Mouse (Mus musculus) brain, adult 2 months (tissue): ENCODE measurements around the gene Rsrc1.

Experiments
- DNase-seq: peaks from one replicate; pipeline ENCODE4 v3.0.0; 2011; ENCODE audit warnings: low read depth, low spot score

The Rsrc1 gene

DNA sequence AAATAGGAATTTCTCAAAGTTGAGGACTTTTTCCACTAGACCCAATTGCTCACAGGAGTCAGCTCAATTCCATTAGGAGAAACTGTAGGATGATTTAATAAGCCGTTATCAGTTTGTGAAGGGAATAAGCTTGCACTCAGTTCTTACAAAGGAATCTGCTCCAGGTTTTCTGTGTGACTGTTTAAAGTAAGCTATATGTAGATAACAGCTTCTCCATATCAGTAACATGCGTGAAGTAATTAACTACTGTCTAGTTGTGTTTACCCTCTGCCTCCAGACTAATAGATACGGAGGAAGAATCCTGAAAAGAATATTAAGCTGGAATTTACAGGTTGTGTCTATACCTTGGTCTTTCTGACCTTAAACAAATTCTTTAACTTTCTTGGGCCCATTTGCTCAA, 299.1 kb downstream of the Rsrc1 start:
- DNase-seq, result no peak

DNA sequence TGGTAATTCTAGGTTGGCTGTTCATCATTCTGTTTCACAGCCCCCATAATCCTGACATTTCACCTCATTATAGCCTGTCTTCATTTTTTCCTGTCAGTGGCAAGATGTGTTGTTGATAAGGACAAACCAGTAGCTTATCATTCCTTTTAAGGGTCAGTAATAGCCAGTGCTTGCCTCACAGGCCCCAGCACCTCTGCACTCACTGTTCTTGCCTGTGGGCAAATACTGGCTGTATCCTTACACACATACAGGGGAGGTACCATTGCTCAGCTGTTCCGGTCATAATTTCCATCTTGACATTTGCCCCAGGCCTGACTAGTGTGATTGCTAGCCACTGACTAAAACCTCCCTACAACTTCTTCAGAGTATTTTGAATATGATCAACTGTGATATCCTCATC, 302.8 kb downstream of the Rsrc1 start:
- no peak for DNase-seq

DNA sequence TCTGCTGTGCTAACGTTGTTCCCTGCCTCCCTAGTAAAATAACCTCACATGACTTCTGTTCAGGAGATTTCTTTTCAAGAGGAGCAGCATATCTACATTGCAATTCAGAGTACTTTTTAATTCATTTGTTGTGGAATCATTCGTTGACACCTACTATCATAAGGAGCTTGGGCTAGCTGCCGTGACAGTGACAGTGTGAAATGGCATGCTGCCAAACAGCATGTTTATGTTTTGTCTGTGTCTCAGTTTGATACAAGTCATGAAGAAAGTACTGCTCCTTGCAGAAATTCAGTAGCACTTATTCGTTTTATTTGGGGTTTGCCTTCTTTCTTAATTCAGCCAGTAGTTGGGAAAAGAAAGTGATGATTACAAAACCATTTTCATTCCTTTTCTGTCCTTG, 303.7 kb downstream of the Rsrc1 start:
- DNase-seq, result peak; percentile 42

DNA sequence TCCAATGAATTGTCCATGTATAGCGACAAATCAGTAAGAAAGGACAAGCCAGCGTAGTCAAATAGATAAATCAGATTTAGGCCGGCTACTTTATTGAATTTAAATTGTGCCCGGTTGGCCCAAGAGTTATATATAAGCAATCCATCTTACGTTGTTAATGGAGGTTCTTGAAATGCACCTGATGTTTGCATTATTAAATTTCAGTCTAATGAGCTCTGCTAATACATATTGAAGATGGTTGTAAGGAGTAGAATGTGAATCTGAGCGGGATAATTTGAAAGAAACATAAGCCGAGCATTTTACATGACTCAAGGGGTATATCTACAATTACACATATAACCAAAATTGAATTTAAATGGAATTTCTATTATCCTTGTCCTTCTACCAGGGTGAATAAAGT, 307.5 kb downstream of the Rsrc1 start:
- DNase-seq, result no peak

DNA sequence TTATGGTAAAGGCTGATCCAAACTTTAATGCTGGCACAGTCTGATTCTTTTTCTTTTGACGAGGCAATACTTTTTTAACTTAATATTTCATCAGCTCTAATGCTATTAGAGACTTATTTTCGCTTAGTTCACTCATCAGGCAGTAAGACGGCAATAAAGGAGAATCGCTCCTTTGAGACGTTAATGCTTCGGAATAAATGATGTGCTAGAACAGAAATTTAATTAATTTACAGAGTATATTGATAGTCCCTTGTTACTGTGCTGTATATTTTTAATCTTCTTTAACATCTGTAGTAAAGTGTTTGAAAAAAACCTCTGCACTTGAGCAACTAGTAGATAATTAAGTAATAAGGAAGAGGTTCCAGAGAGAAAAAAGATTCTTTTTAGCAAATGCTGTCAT, 308.3 kb downstream of the Rsrc1 start:
- no peak for DNase-seq

DNA sequence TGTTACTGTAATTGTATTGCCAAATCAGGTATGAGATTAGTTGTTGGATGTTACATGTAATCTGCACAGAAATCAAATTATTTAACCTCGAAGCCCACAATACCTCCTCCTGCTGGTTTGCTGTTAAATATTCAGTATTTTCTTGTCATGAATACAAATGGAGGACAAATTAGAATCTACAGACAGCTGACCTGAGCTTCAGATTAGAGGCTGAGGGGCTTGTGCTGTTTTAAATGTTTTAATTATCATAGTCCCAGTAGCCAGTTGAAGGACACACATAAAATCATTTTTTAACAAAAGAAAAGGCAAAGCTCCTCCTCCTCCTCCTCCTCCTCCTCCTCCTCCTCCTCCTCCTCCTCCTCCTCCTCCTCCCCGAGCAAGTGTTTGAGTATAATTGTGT, 327.5 kb downstream of the Rsrc1 start:
- no peak for DNase-seq

DNA sequence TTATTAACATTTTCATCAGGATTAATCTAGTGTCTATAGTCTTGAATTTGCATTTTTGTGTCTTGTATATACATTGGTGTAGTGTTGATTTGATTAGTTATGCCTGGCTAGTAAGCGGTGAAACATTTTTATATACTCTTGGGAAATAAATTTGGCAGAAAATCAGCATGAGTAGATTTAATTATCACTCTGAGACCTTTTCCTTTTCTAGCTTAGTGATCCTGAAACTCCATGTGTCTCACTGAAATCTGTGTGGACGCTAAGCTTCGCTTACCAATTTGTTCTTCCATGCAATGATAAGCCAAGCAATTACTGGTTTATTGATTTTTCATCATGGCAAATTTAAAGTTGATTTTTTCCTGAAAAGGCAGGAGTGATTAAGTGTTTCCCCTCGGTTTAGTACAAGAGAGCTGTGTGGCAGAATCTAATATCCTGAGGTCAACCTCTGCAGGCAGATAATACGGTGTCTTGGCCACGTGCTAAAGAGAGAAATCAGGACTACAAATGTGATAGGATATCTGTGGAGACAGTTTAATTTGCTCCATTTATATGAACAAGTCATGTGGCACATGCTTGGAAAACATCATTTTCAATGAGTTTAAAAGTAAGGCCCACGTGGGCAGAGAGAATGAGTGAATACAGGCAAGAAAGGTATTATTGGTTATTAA, 328.6 kb downstream of the Rsrc1 start:
- DNase-seq, result no peak

DNA sequence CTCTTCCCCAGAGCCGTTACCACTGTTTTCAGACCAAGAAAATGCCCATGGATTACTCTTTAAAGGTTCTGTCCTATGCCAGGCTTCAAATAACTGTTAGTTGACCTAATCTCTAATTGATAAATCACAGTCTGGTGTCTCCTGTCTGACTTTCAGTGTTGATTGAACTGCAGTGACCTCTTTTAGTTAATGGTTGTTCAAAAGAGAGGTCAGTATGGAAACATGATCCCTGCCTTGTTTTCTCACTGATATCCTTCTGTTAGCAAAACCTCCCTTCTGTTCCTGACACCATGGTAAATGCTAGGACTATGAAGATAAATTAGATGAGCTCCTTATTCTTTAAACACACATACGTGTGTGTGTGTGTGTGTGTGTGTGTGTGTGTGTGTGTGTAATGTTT, 330.2 kb downstream of the Rsrc1 start:
- no peak for DNase-seq

DNA sequence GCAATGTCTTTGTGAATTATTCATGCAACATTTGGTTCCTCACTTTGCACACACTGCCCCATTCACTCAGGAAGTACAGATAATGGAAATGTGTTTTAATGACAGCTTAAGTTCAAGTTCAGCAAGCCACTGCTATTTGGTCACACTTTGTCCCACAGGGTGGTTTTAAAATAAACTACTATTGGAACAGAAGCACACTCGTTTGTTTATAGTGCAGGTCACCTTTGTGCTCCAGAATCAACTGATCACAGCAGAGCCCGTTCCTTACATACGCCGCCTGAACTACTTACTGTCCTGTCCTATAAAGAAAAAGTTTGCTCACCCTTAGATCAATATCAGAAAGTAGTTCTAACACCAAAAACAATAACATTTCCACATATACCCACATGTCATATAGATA, 341.2 kb downstream of the Rsrc1 start:
- no peak for DNase-seq

DNA sequence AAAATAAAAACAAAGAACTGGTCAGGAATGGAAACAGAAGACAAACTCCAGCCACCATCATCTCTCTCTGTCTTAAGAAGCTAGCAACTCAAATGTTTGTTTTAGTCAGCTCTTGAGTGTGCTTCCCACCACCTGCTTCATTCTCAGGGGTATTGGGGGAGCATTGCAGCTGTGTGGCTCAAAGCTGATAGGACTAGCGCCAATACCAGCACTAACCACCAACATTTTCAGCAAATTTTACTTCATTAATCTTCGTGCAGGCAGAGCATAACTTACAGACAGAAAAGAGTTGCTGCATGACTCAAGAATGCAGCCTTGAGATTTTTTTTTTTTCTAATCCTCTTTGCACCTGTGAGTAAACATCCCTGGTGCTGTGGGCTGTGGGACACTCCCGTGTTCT, 358.4 kb downstream of the Rsrc1 start:
- no peak for DNase-seq

DNA sequence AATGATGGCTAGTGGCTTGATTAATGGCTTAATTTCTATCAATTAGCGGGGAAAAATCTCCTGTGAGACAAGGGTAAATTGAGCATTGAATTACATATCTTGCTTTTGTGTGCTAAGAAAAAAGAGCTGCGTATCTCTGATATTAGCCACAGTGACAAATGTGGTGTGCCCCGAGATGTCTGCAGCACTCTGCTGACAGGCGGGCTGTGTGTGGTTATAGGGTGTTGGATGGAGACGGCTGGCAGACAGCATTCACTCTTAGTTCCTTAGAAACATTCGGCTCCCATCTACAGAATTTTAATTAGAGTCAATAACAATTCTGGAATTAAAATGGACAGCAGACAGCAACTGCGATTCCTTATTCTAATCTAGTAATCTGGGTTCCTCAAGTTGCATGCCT, 359.7 kb downstream of the Rsrc1 start:
- DNase-seq, result no peak

DNA sequence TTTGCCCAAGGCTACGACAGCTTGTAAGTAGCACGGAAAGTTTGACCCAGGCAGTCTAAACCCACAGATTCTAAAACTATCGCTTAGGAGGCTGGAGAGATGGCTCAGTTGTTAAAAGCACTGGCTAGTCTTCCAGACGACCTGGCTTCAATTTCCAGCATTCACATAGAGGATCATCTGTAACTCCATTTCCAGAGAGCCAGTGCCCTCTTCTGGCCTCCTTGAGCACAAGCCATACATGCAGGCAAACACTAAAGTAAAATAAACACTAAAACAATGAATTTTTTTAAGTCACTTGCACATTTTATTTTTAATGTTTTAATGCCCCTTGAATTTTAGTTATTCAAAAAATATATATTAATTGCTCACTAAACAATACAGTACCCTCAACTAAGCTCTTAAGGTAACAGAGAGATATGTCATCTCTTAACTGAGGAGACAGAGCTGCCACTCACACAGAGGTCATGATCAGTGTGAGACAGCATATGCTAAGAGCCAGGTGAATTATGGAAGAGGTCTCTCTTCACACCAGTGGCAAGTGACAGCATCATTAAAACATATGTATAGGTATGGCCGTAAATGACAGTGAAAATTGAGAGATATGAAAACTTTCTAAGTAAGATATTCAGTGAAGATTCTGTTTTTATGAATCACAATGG, 361.9 kb downstream of the Rsrc1 start:
- DNase-seq, result peak; percentile 33

DNA sequence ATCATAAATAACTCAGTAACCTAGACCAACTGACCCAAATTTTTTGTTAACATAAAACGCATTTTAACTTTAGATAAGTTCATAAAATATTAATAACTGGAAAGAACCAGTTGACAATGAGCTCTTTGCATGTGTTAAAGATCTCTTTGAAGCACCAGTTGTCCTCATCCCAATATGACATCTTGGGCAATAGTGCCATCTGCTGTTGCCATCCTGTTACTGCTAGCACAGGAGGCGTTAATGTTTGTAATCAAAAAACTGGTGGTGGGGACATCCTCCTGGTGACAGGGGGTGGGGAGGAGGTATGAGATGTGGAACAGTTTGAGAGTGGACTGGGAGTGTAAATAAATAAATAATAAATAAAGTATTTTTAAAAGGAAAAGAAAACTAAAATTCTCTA, 363.4 kb downstream of the Rsrc1 start:
- DNase-seq, result peak; percentile 72

DNA sequence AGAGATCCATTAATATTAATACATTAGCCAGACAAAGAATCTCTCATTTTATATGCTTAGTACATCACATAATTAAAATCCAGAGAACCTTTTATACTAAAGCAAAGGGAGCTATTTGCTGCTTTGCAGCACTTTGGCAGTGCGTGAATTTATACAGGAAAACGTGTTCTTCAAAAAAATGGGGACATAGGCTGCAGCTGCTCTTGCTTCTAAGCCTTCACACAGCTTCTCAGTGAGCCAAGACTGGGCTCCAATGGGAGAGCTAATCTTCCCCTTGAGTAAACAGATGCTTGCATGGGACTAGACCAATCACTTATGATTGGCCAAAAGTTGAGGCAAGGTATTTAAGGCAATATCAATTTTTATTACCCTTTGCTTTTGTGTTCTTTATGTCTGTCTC, 365.5 kb downstream of the Rsrc1 start:
- DNase-seq, result peak; percentile 5

DNA sequence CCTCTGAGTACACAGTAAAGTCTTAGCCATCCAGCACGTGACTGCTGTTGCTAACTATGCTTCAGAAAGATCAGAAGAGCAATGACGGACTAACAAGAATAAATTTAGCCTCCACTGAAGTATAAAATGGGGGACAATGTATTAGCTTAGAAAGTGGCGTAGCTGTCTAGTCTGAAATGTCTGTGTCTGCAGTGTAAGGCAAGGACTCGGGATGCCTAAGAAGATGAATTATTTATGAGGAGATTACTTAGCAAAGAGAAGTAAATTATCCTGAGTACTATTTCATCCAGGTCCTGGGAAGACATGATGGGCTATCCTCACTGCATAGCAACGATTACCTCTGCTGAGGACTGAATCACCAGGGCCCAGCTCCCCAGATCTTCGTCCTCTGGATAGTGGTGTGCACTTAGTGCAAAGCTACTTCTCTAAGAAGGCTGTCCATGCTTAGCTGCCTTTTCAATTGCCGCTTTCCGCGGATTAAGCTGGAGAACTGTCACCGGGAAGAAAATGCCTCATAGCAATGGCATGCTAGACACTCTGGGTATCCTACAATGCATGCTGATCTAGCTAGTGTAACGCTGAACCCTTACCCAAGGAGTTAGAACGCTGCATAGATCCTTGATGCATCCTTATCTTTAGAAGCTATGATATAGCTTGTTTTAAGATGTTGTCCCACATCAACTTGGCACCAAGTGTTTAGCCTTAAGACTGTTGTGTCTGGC, 370.4 kb downstream of the Rsrc1 start:
- DNase-seq, result no peak

DNA sequence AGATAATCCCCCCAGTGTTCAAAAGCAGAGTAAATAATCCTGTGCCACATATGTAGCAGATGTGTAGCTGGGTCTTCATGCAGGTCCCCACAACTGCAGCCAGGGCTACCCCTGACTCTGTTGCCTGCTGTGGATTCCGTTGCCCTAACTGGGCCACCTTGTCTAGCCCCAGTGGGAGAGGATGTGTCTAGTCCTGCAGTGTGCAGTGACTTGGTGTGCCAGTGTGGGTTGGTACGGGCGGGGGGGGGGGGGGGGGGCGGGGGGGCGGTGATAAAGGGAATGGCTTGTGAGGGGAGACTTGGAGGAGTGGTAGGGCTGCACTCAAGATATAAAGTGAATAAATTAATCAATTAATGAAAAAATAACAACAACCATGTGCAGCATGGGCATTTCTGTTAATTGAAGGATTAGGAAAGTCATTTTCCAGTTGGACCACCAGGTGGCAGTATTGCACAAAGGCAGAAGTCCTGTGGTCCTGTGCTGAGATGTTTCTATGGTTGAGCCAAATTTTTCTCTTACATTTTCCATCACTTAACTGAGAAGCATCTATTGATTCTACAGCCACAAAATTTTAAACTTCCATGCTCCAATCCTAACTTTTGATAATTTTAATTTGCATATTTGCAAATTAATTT, 371.1 kb downstream of the Rsrc1 start:
- peak; percentile 74 for DNase-seq

DNA sequence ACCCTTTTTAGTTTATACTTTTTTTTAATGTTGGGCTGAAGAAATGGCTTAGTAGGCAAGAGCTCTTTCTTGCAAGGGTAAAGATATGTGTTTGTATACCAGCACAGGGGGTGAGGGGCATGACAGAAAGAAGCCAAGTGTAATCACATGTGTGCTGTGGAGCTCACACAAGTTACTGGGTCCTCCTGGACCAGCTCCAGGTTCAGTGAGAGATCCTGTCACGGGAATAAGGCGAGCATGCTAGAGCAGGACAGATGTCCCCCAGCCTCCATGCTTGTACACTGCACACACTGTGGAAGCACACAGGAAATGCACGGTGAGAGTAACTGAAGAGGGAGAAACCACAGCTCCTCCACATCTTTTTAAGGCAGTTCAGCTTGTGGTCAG, 371.6 kb downstream of the Rsrc1 start:
- DNase-seq, result no peak

DNA sequence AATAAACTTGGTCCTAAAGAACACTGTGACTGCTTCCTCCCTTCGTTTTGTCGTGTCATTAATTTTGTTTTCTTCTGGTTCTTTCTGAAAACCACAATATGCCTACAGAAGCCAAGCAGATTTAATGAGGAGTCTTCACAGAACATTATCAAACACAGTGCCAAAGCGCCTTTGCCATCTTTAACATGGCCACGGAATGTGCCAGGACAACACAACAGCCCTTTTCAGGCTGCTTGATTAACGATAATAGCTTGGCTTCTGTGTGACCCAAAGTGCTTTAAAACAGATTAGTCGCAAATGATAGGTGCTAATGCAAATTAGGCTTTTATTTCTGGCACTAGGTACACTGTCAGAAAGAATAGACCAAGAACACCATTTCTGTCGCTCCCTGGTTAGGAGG, 377.2 kb downstream of the Rsrc1 start:
- no peak for DNase-seq

DNA sequence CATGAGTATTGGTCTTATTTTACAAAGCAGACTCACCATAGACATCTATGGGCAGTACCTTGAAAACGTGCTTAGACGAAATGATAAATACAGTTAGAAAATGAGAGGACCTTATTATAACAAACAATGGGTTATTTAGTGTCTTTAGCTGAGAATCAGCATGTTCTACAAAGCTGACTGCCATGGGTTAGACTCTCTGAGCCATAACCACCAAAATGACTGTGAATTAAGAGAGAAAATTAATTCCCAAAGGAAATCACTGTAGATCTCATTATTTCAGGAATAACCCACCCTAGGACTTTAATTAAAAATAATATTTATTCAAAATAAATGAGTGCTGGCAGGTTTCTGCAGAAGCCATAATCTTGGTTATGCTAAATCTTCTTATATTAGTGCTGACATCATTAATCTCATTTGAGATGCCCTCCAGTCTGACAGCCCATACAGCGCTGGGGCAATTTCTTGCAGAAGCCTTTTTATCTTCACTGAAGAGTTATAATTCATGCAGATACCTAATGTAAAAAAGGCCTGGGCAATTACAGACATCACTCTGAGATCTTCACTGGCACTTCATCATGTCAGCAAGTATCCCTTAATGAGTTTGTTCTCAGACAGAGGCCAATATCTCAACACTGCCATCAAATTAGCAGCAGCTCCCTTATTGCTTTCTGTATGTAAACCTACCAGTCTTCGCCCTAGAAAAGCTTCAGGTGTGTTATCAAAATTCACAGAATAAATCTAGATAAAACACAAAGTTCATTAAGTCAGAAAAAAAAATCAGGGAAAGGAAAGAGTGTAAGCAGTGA, 385.1 kb downstream of the Rsrc1 start:
- no peak for DNase-seq

DNA sequence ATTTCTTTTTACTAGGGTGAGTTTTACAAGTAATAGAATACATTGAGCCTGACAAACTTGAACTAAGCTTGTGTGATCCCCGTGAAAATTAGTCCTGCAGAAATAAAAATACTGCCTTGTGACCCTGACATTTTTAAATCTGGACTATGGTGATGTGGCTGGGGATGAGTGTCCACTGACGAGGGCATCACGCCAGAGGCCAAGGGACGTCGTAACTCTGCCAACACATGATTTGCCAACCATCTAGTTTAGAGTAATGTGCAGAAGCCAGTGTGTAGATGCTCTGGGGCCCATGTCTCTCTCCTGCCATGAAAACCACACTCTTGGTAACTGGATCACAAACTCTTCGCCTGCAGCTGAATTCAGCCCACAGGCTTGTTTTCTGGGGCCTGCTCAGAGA, 386.3 kb downstream of the Rsrc1 start:
- no peak for DNase-seq

DNA sequence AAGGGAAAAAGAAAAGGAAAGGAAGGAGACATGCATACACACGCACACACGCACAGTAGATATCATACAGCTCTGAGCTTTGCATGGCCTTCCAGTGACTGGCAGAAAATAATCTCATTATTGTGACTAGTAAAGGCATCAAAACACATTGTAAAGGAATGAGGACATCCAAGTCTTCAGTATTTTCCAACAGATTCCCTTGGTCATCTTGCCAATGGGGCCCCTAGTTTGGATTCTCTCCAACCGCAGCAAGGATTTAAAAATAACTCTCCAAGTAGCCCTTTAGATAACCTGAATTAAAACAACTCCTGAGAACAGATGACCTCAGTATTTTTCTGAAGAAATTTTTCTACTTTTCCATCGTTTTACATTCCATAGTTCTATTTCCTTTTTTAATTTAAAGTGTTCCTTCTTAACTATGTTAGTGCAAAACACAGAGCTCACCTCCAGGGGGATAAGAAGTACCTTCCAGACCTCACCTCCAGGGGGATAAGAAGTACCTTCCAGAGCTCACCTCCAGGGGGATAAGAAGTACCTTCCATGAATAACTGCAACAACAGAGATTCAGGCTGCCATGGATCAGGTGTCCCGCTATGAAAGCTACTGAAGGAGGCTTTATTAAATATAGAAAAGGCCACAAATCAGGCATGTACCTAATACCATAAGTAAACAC, 388.4 kb downstream of the Rsrc1 start:
- DNase-seq, result no peak
